8 mouse cellular contexts compared by ENCODE assay signal in the genomic region with DNA sequence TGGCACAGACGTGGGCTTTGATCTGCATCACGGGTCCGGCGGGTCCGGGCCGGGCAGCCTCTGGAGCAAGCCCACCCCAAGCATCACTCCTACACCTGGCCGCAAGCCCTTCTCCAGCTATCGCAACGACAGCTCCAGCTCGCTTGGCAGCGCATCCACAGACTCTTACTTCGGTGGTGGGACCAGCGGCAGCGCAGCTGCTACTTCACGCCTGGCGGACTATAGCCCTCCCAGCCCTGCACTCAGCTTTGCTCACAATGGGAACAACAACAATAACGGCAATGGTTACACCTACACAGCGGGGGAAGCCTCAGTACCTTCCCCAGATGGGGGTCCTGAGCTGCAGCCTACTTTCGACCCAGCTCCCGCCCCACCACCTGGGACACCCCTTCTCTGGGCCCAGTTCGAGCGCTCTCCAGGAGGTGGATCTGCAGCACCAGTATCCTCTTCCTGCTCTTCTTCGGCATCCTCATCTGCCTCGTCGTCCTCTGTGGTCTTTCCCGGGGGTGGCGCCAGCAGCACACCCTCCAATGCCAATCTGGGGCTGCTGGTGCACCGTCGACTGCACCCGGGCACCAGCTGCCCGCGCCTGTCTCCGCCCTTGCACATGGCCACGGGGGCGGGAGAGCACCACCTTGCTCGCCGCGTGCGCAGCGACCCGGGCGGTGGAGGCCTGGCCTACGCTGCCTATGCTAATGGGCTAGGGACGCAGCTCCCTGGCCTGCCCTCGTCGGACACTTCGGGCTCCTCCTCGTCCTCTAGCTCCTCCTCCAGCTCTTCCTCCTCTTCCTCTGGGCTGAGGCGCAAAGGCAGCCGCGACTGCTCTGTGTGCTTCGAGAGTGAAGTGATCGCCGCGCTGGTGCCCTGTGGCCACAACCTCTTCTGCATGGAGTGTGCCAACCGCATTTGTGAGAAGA. TPM values are rescaled to one million over a fixed set of nuclear protein-coding genes. Genes with fewer than 3 reads are reported as not detected.
DNase-seq lines count a peak whose midpoint lies in the region; ATAC-seq and TF ChIP-seq lines count a peak whose summit lies in the region.

No protein-coding gene starts in this region.

- H3K4me2 ChIP-seq in intestine, embryonic 14.5 days (ENCODE audit: low read length): peak overlapping the region; percentile 98

- intact Hi-C loops in gastrocnemius, adult 2 months (cut with DNase I): loop anchor here (10.0 kb wide), 1 partner anchor 155 kb away; no protein-coding TSS in a partner anchor

- no peak for ATAC-seq in intestine, embryonic 14.5 days (replicated peaks; ENCODE audit: low FRiP score, low TSS enrichment, low read depth)

- H3K4me3 ChIP-seq in gastrocnemius, adult 2 months: peak overlapping the region; percentile 90
- H3K4me3 ChIP-seq in intestine, embryonic 14.5 days (ENCODE audit: low read depth, low read length): peak overlapping the region; percentile 92

- peak; percentile 63 for DNase-seq in ZHBTc4 (ENCODE audit: low read depth, low spot score)
- peak; percentile 62 to 68 for DNase-seq in cerebellum, postnatal 14 days
- peak; percentile 70 for DNase-seq in gastrocnemius, adult 2 months
- DNase-seq in intestine, embryonic 14.5 days (ENCODE audit: low spot score): peak; percentile 77
- peak; percentile 18 to 41 for DNase-seq in left cerebral cortex, adult 9 months (ENCODE audit: low spot score in 2 of 2)
- peak; percentile 45 for DNase-seq in lung, postnatal 36 days
- DNase-seq in right cerebral cortex, postnatal 4 days: peak; percentile 38
- DNase-seq in spleen, postnatal 14 days (ENCODE audit: low spot score in 2 of 2): no peak

- peaks cover 14% of the 10 kb centered on the region; the same call in 1 of the 2 replicates for H3K36me3 ChIP-seq in intestine, embryonic 14.5 days (ENCODE audit: control insufficient read depth, insufficient read depth, low read length)

- H3K4me1 ChIP-seq in intestine, embryonic 14.5 days (replicated peaks; ENCODE audit: control insufficient read depth, insufficient read depth, low read length): peaks cover 13% of the 10 kb centered on the region

- no peak overlapping the region for H3K27ac ChIP-seq in gastrocnemius, adult 2 months
- peak overlapping the region; percentile 27; the same call in 1 of the 2 replicates for H3K27ac ChIP-seq in intestine, embryonic 14.5 days (ENCODE audit: low read depth)

- 8% methylated on average over 53 of the region's 56 CpGs for WGBS in intestine, embryonic 14.5 days

- H3K27me3 ChIP-seq in intestine, embryonic 14.5 days (replicated peaks; ENCODE audit: control insufficient read depth, insufficient read depth, low read length): no peaks in the 10 kb centered on the region

- no peaks in the 10 kb centered on the region for H3K9me3 ChIP-seq in intestine, embryonic 14.5 days (ENCODE audit: control insufficient read depth, low read length)

- TF ChIP-seq CTCF in gastrocnemius, adult 2 months (IDR thresholded peaks at IDR 0.05): no peak

- peak overlapping the region; percentile 98 for H3K9ac ChIP-seq in intestine, embryonic 14.5 days (ENCODE audit: low read length)

RNA-seq across cellular contexts. Expression of a gene that starts 2.4 kb away (rescaled TPM):
- total RNA-seq in gastrocnemius, adult 2 months (2021): under 1 TPM; 0.43 to 0.59 TPM
- polyA plus RNA-seq in intestine, embryonic 14.5 days (2014; fragmentation: Nextera tagmentation; extraction: Ambion mirVana): 11.8 and 14.1 TPM in 2 replicates

Comparison
In these comparisons a context has a peak if more than half of its experiments do, and no peak if none do; other contexts are left out.
1. DNase-seq: peak in ZHBTc4 (single experiment), cerebellum, postnatal 14 days (2 of 2), gastrocnemius, adult 2 months (single experiment), intestine, embryonic 14.5 days (single experiment), left cerebral cortex, adult 9 months (2 of 2), lung, postnatal 36 days (single experiment) and right cerebral cortex, postnatal 4 days (single experiment); none in spleen, postnatal 14 days (0 of 2).